Mouse (Mus musculus) ES-E14 (cell line): ENCODE measurements around the gene Prkaa1. TPM values are rescaled to one million over a fixed set of nuclear protein-coding genes. Genes with fewer than 3 reads are reported as not detected.

Experiments
- DNase-seq: peaks from one replicate; pipeline ENCODE4 v3.0.0-alpha.2; 2013; ENCODE audit warnings: low read depth, low spot score
- H3K27ac ChIP-seq: 2 replicates; pipeline ENCODE4 v1.5.1; 2012; ENCODE audit warnings: low read depth, mild to moderate bottlenecking, low read length, moderate library complexity, mixed read lengths; ENCODE audit not compliant: poor library complexity, insufficient read depth, severe bottlenecking
- H3K36me3 ChIP-seq: 2 replicates; pipeline ENCODE4 v1.6.1; 2012; ENCODE audit warnings: mild to moderate bottlenecking, low read length, moderate library complexity, mixed read lengths; ENCODE audit not compliant: control insufficient read depth, poor library complexity, insufficient read depth, severe bottlenecking
- H3K4me1 ChIP-seq, 2 experiments: fragments of 150-350 bp in 1 of 2; sonication (generic) in 1 of 2; 2 replicates each; pipeline ENCODE4 v1.6.1; 2012; ENCODE audit warnings: low read length in 2 of 2, mild to moderate bottlenecking in 1 of 2, mixed read lengths in 1 of 2; ENCODE audit not compliant: control insufficient read depth in 2 of 2, insufficient read depth in 2 of 2, poor library complexity in 1 of 2
- H3K4me3 ChIP-seq, 2 experiments: fragments of 150-350 bp in 1 of 2; sonication (generic) in 1 of 2; 2 replicates each; pipeline ENCODE4 v1.5.1; 2012; ENCODE audit warnings: low read length in 2 of 2, low read depth in 1 of 2, mild to moderate bottlenecking in 1 of 2, mixed read lengths in 1 of 2; ENCODE audit not compliant: insufficient read depth in 1 of 2, poor library complexity in 1 of 2, severe bottlenecking in 1 of 2
- H3K9ac ChIP-seq: 2 replicates; pipeline ENCODE4 v1.6.1; 2012; ENCODE audit warnings: low read depth, mild to moderate bottlenecking, low read length, mixed read lengths; ENCODE audit not compliant: poor library complexity, insufficient read depth, severe bottlenecking
- H3K9me3 ChIP-seq: fragments of 150-350 bp; sonication (generic); 2 replicates; pipeline ENCODE4 v1.6.1; 2012; ENCODE audit warnings: low read depth, mild to moderate bottlenecking, low read length; ENCODE audit not compliant: control insufficient read depth, insufficient read depth
- CHD2 ChIP-seq: IDR thresholded peaks from 2 replicates; pipeline ENCODE4 v1.6.1; 2014; ENCODE audit warnings: mild to moderate bottlenecking, low read depth, low read length, inconsistent platforms
- HCFC1 ChIP-seq: IDR thresholded peaks from 2 replicates; pipeline ENCODE4 v1.6.1; 2012; ENCODE audit warnings: low read length, inconsistent platforms, borderline replicate concordance; ENCODE audit not compliant: insufficient read depth
- MAFK ChIP-seq: IDR thresholded peaks from 2 replicates; pipeline ENCODE4 v1.6.1; 2014; ENCODE audit warnings: mild to moderate bottlenecking, low read depth, low read length, inconsistent platforms; ENCODE audit not compliant: insufficient read depth
- ZC3H11A ChIP-seq: IDR thresholded peaks from 2 replicates; pipeline ENCODE4 v1.6.1; 2012; ENCODE audit warnings: low read depth, mild to moderate bottlenecking, inconsistent platforms, low read length, borderline replicate concordance
- ZNF384 ChIP-seq: IDR thresholded peaks from 2 replicates; pipeline ENCODE4 v1.6.1; 2012; ENCODE audit warnings: low read depth, low read length, inconsistent platforms
- in situ Hi-C, 2 experiments: fragments of 600-800 bp; cut with MboI; formaldehyde crosslinking; loops; one replicate each; pipeline ENCODE4 v1.15.1; 2025; ENCODE audit warnings: low sequenced_read_pairs in 2 of 2, inconsistent platforms in 1 of 2; ENCODE audit not compliant: unreplicated experiment in 2 of 2
- total RNA-seq: library from RNA; depleted of rRNA; stranded (reverse); fragments of 300-350 nt; gene quantifications from 2 replicates; pipeline ENCODE4 v1.2.3, GENCODE M21; 2012

Prkaa1 gene
- total RNA-seq, 1 experiment = 12.9 TPM

- Histone ChIP-seq H3K4me3 (no peak overlapping the region), H3K36me3 (peaks cover 15% of the 10 kb centered on the region), H3K27ac (no peak overlapping the region), H3K9me3 (no peaks in the 10 kb centered on the region), H3K9ac (no peak overlapping the region), H3K4me1 (no peaks in the 10 kb centered on the region)
- TF ChIP-seq ZC3H11A (no peak), HCFC1 (no peak), MAFK (no peak), ZNF384 (no peak), CHD2 (no peak)
- no peak for DNase-seq
- in situ Hi-C loops = no loop called here
These were observed 21.6 kb downstream of the Prkaa1 start for GRCm38 (mm10) chr15:5165121-5165773.

- in situ Hi-C loops = no loop called here
- H3K9me3 ChIP-seq = no peaks in the 10 kb centered on the region
- TF ChIP-seq HCFC1 (no peak), ZNF384 (no peak), MAFK (no peak), ZC3H11A (no peak), CHD2 (no peak)
These were observed 29.7 kb downstream of the Prkaa1 start for GRCm38 (mm10) chr15:5173217-5173820.

GRCm38 (mm10) chr15:5184668-5185330 is 41.1 kb downstream of the Prkaa1 start:
- DNase-seq = no peak
- in situ Hi-C loops = no loop called here
- Histone ChIP-seq H3K9me3 (no peaks in the 10 kb centered on the region), H3K9ac (peak overlapping the region; percentile 88), H3K4me3 (peak overlapping the region; percentile 76 to 95), H3K27ac (peak overlapping the region; percentile 41; the same call in 1 of the 2 replicates), H3K4me1 (peaks cover 0 to 7% of the 10 kb centered on the region in 2 experiments; a peak in 2 of 4 replicates), H3K36me3 (no peaks in the 10 kb centered on the region; the same call in none of the 2 replicates)
- no peak for TF ChIP-seq ZC3H11A

More at GRCm38 (mm10) chr15:5173217-5173820, 29.7 kb downstream of the Prkaa1 start:
- Histone ChIP-seq H3K4me1 (no peaks in the 10 kb centered on the region), H3K27ac (no peak overlapping the region), H3K36me3 (peaks cover 25% of the 10 kb centered on the region), H3K9ac (no peak overlapping the region), H3K4me3 (no peak overlapping the region)
- no peak for DNase-seq

GRCm38 (mm10) chr15:5185366-5186292 is 42.0 kb downstream of the Prkaa1 start, which contains the start of gene Ttc33:
Gene Ttc33, plus strand, starts transcription at chr15:5185525.
- Histone ChIP-seq H3K4me1 (peaks cover 0 to 7% of the 10 kb centered on the region in 2 experiments; a peak in 2 of 4 replicates), H3K9me3 (no peaks in the 10 kb centered on the region), H3K27ac (peak within 1 kb of the TSS; percentile 41), H3K36me3 (peaks cover 3% of the 10 kb centered on the region), H3K4me3 (peak within 1 kb of the TSS; percentile 76 to 95), H3K9ac (peak within 1 kb of the TSS; percentile 88)
- TF ChIP-seq ZNF384 (no peak), HCFC1 (peak; percentile 79), ZC3H11A (0 out of 2 replicates have a peak, but pooled peaks have one; percentile 9), MAFK (no peak), CHD2 (no peak)
- in situ Hi-C loops = no loop called here
- DNase-seq = peak; percentile 49
